Mouse (Mus musculus) frontal cortex, postnatal 25 days (tissue): ENCODE data around the gene Ch25h.

ENCODE experiments used
- DNase-seq, 2 experiments: peaks; one replicate each; pipeline ENCODE4 v3.0.0; 2022; ENCODE audit warnings: low spot score in 2 of 2

Gene Ch25h

DNA sequence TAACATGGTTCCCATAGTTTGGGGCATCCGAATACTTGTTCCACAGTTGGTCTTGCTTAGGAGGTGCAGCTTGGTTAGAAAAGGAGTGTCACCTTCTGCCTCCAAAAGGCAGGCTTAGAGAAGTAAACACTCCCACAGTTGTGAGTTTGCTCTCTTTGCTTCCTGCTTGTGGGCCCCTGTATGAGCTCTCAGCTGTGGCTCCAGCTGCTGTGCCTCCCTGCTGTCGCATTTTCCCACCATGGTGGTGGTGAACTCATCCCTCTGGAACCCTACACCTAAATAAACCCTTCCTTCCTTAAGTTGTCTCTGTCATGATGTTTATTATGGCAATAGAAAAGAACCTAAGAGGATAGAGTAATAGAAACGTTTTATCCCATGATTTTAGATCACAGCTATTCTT, 6.2 kb downstream of the Ch25h start:
- DNase-seq: no peak

DNA sequence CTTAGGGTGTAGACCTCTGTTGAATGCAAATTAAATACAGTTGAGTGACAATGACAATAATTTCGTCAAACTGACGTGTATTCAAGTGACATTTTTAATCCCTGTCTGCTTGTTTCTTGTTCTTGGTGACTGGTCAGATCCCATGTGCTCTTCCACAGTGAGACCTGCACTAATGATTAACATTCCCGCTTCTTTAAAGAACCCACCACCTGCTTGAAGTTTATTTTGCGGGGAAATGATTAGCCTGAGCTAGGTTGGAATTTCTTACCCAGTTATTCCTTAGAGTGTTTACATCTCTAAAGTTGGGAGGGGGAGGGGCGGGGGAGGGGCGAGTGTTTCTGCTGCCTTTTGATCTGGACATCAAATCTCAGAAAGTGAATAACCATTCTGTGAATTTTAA, 6.7 kb downstream of the Ch25h start:
- DNase-seq: no peak

DNA sequence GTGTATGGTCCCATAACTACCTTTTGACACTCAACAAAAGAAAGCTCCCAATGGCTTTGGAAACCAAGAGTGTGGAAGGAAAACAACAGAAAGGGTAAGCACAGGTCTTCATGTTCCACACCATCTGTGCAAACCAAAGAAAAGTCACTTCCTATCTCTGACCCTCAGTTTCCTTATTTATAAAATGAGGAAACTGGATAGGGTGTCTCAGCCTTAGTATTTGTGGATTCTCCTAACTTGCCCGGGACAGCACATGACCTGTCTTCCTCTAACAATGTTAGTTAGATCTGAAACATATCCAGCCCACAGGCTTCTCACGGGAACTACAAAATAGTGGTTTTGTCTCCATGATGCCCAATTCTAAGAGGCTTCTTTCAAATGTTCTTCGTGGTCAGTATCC, 10.5 kb downstream of the Ch25h start:
- no peak for DNase-seq

DNA sequence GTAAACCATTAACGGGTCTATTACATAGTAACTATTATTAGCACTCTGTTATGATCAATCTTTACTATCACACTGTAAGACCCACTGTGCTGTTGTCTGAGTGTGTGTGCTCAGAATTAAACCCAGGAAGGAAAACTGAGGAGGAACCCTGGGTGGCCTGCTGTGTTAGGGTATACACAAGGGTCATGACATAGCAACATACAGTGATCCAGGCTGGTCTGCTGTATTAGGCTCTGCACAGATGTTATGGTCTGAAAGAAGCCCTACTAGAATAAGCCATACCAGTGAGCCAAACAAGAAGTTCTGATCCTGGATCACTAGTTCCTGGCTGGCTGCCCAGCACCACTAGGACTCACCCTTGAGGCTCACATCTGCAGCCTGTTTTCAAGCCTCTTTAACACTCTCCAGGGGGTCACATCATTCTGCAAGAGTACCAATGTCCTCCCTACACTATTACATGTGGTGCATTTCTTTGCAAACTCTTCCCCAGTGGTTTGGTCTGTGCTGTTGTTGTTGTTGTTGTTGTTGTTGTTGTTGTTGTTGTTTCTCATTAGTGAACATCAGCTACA, 13.4 kb downstream of the Ch25h start:
- no peak for DNase-seq

DNA sequence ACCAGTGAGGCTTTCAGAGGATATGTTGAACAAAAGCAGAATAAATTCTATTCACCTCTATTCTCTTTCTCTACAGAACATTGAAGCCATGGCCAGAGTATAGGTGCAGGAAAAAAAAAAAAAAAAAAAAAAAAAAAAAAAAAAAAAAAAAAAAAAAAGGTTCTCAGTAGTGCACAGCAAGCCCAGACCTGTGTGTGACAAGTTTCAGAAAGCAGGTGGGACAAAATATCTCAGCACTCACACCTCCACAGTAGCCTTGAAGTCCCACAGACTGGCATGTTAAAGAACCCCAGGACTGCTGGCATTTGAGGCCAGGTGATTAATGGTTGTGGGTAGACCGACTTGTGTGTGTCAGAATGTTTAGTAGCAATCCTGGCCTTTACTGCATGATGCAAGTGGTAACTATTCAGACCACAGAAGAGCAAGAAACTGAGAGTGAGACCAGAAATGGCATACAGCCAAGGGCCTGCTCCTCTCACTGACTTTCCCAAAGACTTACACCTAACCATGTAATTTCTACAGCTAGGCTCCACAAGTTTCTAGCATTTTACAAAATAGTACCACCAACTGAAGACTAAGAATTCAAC, 24.1 kb downstream of the Ch25h start:
- DNase-seq: no peak

DNA sequence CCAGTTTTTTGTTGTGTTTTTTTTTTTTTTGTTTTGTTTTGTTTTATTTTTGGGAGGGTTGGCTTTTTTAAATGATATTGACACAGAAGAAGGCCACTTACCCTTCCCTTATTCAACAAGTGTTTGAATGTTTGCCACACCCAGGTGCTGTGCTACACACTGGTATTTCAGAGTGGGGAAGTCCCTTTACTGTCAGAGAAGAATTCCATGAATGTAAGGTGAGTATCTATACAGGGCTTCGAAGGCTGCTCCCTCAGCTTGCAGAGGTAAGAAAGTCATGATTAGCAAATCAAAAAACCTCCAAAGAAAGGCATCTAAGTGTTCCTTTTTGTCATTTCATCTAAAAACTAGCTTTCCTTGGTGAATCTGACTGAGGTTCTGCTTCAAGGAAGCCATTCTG, 26.1 kb downstream of the Ch25h start:
- DNase-seq: no peak

DNA sequence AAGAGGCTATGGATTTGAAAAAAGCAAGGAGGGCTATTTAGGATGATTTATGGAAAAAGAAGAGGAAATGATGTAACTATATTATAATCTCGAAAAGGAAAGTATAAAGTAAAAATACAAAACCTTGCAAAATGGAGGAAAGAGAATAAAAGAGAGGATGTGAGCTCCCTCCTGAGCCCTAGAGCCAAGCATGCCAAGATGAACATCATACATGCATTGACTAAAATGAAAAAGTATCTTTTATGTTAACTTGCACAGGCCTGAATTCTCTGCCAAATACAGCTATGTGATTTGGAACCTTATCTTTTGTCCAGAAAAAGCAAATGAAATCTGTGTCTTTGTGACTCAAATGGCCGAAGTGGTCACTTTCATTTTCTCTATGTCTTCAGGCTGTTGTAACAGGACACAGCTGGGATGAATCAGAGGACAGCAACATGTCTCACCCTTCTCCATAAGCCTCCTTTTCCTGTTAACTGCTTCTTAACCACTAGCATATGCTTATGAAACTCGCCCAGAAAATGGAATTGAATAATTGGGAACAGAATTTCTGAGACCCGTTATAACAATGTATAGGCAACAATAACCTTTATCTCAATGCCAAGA, 29.5 kb downstream of the Ch25h start:
- no peak for DNase-seq

DNA sequence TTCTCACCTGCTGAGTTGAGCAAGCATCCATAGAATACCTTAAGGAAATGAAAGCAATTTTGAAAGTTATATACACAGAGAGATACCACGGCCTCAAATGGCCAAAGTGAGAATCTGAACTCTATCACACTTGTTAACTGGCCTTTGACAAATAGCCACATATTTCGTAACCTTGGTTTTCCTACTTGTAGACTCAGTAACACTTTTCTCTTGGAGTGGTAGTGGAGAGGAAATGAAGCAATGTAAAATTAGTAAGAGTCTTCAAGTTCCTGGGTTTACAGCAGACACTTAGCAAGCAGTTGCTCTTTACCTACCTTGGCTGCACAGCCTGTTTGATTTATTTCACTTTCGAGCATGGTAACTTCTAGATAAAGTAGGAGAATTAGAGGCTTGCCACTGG, 30.2 kb downstream of the Ch25h start:
- no peak for DNase-seq

DNA sequence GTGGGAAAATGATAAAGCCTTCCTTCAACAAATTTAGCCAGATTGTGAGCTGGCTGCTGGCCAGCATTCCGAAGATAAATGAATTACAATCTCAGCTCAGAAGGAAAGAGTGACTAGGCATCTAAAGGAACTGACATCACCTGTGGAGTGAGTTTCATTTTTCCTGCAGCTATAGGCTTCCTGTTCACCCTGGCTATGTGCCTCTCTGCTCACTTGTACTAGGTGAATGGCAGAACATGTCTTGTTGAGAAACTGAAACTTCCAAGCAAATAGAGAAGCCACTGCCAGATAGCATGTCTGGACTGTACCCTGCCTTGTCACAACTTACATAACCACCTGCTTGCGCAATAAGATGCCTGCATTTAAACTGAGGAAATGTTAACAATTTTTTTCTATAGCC, 33.0 kb downstream of the Ch25h start:
- no peak for DNase-seq

DNA sequence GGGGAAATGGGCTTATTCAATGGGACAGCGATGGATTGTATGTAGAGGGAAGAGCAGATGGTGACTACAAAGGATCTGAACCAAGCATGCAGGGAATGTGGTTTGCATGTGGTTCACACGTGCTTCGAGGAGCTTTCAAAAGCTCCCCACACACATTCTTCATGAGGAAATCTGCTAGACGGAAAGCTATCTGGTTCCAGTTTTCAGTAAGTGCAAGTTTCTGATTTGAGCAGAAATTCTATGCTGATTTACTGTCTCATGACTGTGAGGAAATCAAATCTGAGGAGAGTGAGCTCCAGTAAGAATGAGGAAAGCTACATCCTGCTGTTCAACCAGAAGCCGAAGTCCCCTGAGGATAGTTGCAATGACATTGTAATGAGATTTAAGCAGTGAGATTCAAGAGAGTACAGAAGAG, 39.8 kb downstream of the Ch25h start:
- no peak for DNase-seq

DNA sequence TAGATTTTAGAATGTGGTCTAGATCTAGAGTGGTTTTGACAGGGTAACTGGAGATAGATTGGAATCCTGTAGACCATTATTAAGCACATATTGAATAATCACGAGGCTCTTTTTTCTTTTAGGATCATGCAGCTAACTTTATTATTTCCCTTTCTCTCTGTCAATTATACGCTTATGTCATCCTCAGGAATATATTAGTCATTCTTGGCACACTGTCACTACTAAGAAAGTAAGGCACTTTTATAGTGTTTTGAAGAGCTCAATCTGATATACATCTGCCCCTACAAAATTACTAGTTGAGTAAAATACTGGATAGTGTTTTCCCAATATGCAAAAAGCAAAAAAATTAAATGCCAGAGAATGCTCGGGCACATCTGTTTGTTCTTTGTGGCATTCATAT, 43.6 kb downstream of the Ch25h start:
- DNase-seq: no peak

DNA sequence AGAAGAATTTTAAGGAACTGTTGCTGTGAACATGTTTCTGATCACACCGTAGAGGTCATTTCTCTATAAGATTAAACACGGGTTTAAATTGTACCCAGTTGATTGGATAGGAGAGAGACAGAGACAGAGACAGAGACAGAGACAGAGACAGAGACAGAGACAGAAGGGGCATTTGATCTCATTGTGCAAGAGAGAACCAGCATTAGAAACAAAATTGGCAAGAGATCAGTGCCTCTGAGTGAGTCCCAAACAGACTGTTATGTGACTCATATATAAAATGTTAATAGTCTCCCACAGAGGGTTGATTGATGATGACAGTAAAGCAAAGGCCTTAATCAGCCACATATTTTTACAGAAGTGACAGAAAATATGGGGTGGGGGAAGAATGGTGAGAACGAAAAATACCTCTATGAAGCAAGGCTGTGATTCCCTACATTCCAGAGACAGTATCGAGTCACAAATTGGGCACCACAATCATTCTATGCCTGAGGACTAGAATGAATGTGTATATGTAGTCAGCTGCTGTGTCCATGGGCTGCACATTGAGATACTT, 51.1 kb downstream of the Ch25h start:
- DNase-seq: no peak
